Mouse (Mus musculus) frontal cortex, postnatal 25 days (tissue): ENCODE results near the gene Gpc6.

Experiments used
- DNase-seq, 2 experiments: peaks; one replicate each; pipeline ENCODE4 v3.0.0; 2022; ENCODE audit warnings: low spot score in 2 of 2

Gpc6 gene

GRCm38 (mm10) chr14:117786647-117787046 is 861.5 kb downstream of the Gpc6 start:
- no peak for DNase-seq

- DNase-seq: no peak
These were observed 869.8 kb downstream of the Gpc6 start for GRCm38 (mm10) chr14:117794874-117795273.

- DNase-seq: no peak
These were observed 871.5 kb downstream of the Gpc6 start for GRCm38 (mm10) chr14:117796661-117797060.

- no peak for DNase-seq
These were observed 875.3 kb downstream of the Gpc6 start for GRCm38 (mm10) chr14:117800399-117800798.

- no peak for DNase-seq
These were observed 882.7 kb downstream of the Gpc6 start for GRCm38 (mm10) chr14:117807846-117808245.

GRCm38 (mm10) chr14:117808326-117808725 is 883.2 kb downstream of the Gpc6 start:
- no peak for DNase-seq

- DNase-seq: no peak
These were observed 885.5 kb downstream of the Gpc6 start for GRCm38 (mm10) chr14:117810321-117811270.

GRCm38 (mm10) chr14:117813473-117813872 is 888.4 kb downstream of the Gpc6 start:
- DNase-seq: peak in 1 of 2 experiments; percentile 17

GRCm38 (mm10) chr14:117816008-117816407 is 890.9 kb downstream of the Gpc6 start:
- DNase-seq: no peak

GRCm38 (mm10) chr14:117816706-117817105 is 891.6 kb downstream of the Gpc6 start:
- DNase-seq: no peak

- DNase-seq: no peak
These were observed 892.1 kb downstream of the Gpc6 start for GRCm38 (mm10) chr14:117817196-117817595.

- DNase-seq: no peak
These were observed 899.4 kb downstream of the Gpc6 start for GRCm38 (mm10) chr14:117824491-117824890.

- no peak for DNase-seq
These were observed 901.4 kb downstream of the Gpc6 start for GRCm38 (mm10) chr14:117826294-117827046.

- no peak for DNase-seq
These were observed 906.2 kb downstream of the Gpc6 start for GRCm38 (mm10) chr14:117831267-117831666.

GRCm38 (mm10) chr14:117831731-117832130 is 906.6 kb downstream of the Gpc6 start:
- peak in 1 of 2 experiments; percentile 23 for DNase-seq

- DNase-seq: no peak
These were observed 910.4 kb downstream of the Gpc6 start for GRCm38 (mm10) chr14:117835506-117835905.

GRCm38 (mm10) chr14:117837021-117837420 is 911.9 kb downstream of the Gpc6 start:
- DNase-seq: no peak

GRCm38 (mm10) chr14:117837715-117838114 is 912.6 kb downstream of the Gpc6 start:
- no peak for DNase-seq

- no peak for DNase-seq
These were observed 916.1 kb downstream of the Gpc6 start for GRCm38 (mm10) chr14:117841211-117841610.

- no peak for DNase-seq
These were observed 916.9 kb downstream of the Gpc6 start for GRCm38 (mm10) chr14:117841797-117842553.

- DNase-seq: no peak
These were observed 924.7 kb downstream of the Gpc6 start for GRCm38 (mm10) chr14:117849591-117850505.
